17 mouse cellular contexts compared by ENCODE assay signal in the genomic region with DNA sequence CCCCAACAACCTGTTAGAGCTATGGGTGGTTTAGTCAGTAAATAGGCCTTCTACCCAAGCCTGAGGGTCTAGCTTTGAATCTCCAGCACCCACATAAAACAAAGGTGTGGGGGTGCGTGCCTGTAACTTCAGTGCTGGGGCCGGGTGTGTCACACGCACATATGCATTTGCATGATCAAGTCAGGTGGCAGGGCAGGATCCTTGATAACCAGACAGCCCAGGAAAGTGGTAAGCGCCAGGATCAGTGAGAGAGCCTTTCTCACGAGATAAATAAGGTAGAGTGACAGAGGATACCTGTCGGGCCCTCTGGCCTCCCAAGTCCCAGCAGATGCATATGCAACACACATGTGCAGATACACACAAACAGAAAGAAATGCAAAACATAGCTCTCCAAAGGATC. TPM values are rescaled to one million over a fixed set of nuclear protein-coding genes. Genes with fewer than 3 reads are reported as not detected.
"Had no signal": no experiment of that assay in that cellular context is flagged by ENCODE, and none has a peak within 500 bp of the region (broad histone marks: within the 10 kb centered on the region; RNA-seq: fewer than 3 reads in every experiment).

No protein-coding gene starts in this region.

- H3K4me2 ChIP-seq: lung, embryonic 15.5 days had no signal

- H3K9ac ChIP-seq: lung, embryonic 15.5 days had no signal

- DNase-seq: kidney, adult 2 months; kidney, postnatal 25 days; layer of hippocampus, adult 9-11 months; lung, adult 18-20 months; lung, postnatal 10 days; lung, postnatal 4 days; midbrain, embryonic 14.5 days; thymus, adult 2 months; thymus, postnatal 14 days; thymus, postnatal 4 days had no signal

- H3K27ac ChIP-seq: kidney, postnatal 0 days; layer of hippocampus, adult 2 months; lung, embryonic 15.5 days had no signal

- H3K4me3 ChIP-seq: layer of hippocampus, adult 2 months; lung, embryonic 15.5 days had no signal

- ATAC-seq: intestine, postnatal 0 days had no signal

- H3K4me1 ChIP-seq: lung, embryonic 15.5 days had no signal

- H3K27me3 ChIP-seq: lung, embryonic 15.5 days had no signal

- H3K9me3 ChIP-seq: lung, embryonic 15.5 days had no signal

RNA-seq across cellular contexts. Expression of a gene that starts 13.3 kb away (rescaled TPM):
- polyA plus RNA-seq: kidney, embryonic 14.5 days; limb, embryonic 11.5 days; neural tube, embryonic 11.5 days had no signal
